Mouse (Mus musculus): ENCODE measurements around the gene Kdm5b. TPM values are rescaled to one million over a fixed set of nuclear protein-coding genes. Genes with fewer than 3 reads are reported as not detected.

The Kdm5b gene
- polyA plus RNA-seq, 1 experiment from 2014 or later = 46.4 TPM

GRCm38 (mm10) chr1:134653603-134654257 lies 93.8 kb downstream of the Kdm5b start:
- no peaks in the 10 kb centered on the region; the same call in 1 of the 2 replicates for H3K9me3 ChIP-seq (ENCODE audit: control insufficient read depth, low read length)
- no peaks in the 10 kb centered on the region for H3K36me3 ChIP-seq (ENCODE audit: control insufficient read depth, insufficient read depth, low read length)
- H3K4me3 ChIP-seq (ENCODE audit: low read length) = no peak overlapping the region
- WGBS = 32% methylated on average over 10 of the region's 10 CpGs
- H3K4me1 ChIP-seq (replicated peaks; ENCODE audit: control insufficient read depth, insufficient read depth, low read length) = peaks cover 13% of the 10 kb centered on the region
- no peak overlapping the region for H3K9ac ChIP-seq (ENCODE audit: low read length)
- H3K27me3 ChIP-seq (ENCODE audit: control insufficient read depth, insufficient read depth, low read depth, low read length) = peaks cover 13% of the 10 kb centered on the region
- no peak overlapping the region for H3K27ac ChIP-seq (ENCODE audit: low read length)
- no peak for ATAC-seq (ENCODE audit: low read depth)
- H3K4me2 ChIP-seq (ENCODE audit: low read depth, low read length) = no peak overlapping the region

GRCm38 (mm10) chr1:134658841-134659240 lies 98.9 kb downstream of the Kdm5b start:
- no peak overlapping the region for H3K4me3 ChIP-seq (ENCODE audit: low read length)
- no peak for ATAC-seq (ENCODE audit: low read depth)
- H3K4me2 ChIP-seq (ENCODE audit: low read depth, low read length) = no peak overlapping the region
- 24% methylated on average over 7 of the region's 7 CpGs for WGBS
- no peaks in the 10 kb centered on the region for H3K36me3 ChIP-seq (ENCODE audit: control insufficient read depth, insufficient read depth, low read length)
- no peak overlapping the region for H3K27ac ChIP-seq (ENCODE audit: low read length)
- H3K9ac ChIP-seq (ENCODE audit: low read length) = no peak overlapping the region
- H3K27me3 ChIP-seq (ENCODE audit: control insufficient read depth, insufficient read depth, low read depth, low read length) = peaks cover 2% of the 10 kb centered on the region; the same call in 1 of the 2 replicates
- no peaks in the 10 kb centered on the region; the same call in 1 of the 2 replicates for H3K9me3 ChIP-seq (ENCODE audit: control insufficient read depth, low read length)
- H3K4me1 ChIP-seq (replicated peaks; ENCODE audit: control insufficient read depth, insufficient read depth, low read length) = no peaks in the 10 kb centered on the region

GRCm38 (mm10) chr1:134660163-134660562 lies 100.2 kb downstream of the Kdm5b start:
- H3K36me3 ChIP-seq (ENCODE audit: control insufficient read depth, insufficient read depth, low read length) = no peaks in the 10 kb centered on the region
- H3K4me3 ChIP-seq (ENCODE audit: low read length) = no peak overlapping the region
- H3K9me3 ChIP-seq (ENCODE audit: control insufficient read depth, low read length) = no peaks in the 10 kb centered on the region
- H3K4me2 ChIP-seq (ENCODE audit: low read depth, low read length) = no peak overlapping the region
- no peak overlapping the region for H3K9ac ChIP-seq (ENCODE audit: low read length)
- H3K27ac ChIP-seq (ENCODE audit: low read length) = no peak overlapping the region
- ATAC-seq (ENCODE audit: low read depth) = no peak
- H3K27me3 ChIP-seq (ENCODE audit: control insufficient read depth, insufficient read depth, low read depth, low read length) = no peaks in the 10 kb centered on the region
- H3K4me1 ChIP-seq (replicated peaks; ENCODE audit: control insufficient read depth, insufficient read depth, low read length) = no peaks in the 10 kb centered on the region
- WGBS = 32% methylated on average over 7 of the region's 7 CpGs

- no peak for ATAC-seq (ENCODE audit: low read depth)
- Histone ChIP-seq H3K27me3 (ENCODE audit: control insufficient read depth, insufficient read depth, low read depth, low read length) (no peaks in the 10 kb centered on the region), H3K4me1 (replicated peaks; ENCODE audit: control insufficient read depth, insufficient read depth, low read length) (no peaks in the 10 kb centered on the region), H3K9me3 (ENCODE audit: control insufficient read depth, low read length) (no peaks in the 10 kb centered on the region), H3K9ac (ENCODE audit: low read length) (no peak overlapping the region), H3K4me2 (ENCODE audit: low read depth, low read length) (no peak overlapping the region), H3K36me3 (ENCODE audit: control insufficient read depth, insufficient read depth, low read length) (no peaks in the 10 kb centered on the region), H3K27ac (ENCODE audit: low read length) (no peak overlapping the region), H3K4me3 (ENCODE audit: low read length) (no peak overlapping the region)
- 58% methylated on average over 10 of the region's 10 CpGs for WGBS
Observed at GRCm38 (mm10) chr1:134671234-134672070, 111.5 kb downstream of the Kdm5b start.

GRCm38 (mm10) chr1:134674312-134674711 lies 114.3 kb downstream of the Kdm5b start:
- H3K4me3 ChIP-seq (ENCODE audit: low read length) = no peak overlapping the region
- no peaks in the 10 kb centered on the region for H3K4me1 ChIP-seq (replicated peaks; ENCODE audit: control insufficient read depth, insufficient read depth, low read length)
- no peak overlapping the region for H3K27ac ChIP-seq (ENCODE audit: low read length)
- no peaks in the 10 kb centered on the region for H3K9me3 ChIP-seq (ENCODE audit: control insufficient read depth, low read length)
- H3K27me3 ChIP-seq (ENCODE audit: control insufficient read depth, insufficient read depth, low read depth, low read length) = no peaks in the 10 kb centered on the region
- WGBS = 0% methylated on average over 1 of the region's 1 CpGs
- no peak overlapping the region for H3K9ac ChIP-seq (ENCODE audit: low read length)
- ATAC-seq (ENCODE audit: low read depth) = no peak
- H3K36me3 ChIP-seq (ENCODE audit: control insufficient read depth, insufficient read depth, low read length) = no peaks in the 10 kb centered on the region
- H3K4me2 ChIP-seq (ENCODE audit: low read depth, low read length) = no peak overlapping the region

- H3K9ac ChIP-seq (ENCODE audit: low read length) = no peak overlapping the region
- ATAC-seq (ENCODE audit: low read depth) = no peak
- no peak overlapping the region for H3K27ac ChIP-seq (ENCODE audit: low read length)
- no peaks in the 10 kb centered on the region for H3K36me3 ChIP-seq (ENCODE audit: control insufficient read depth, insufficient read depth, low read length)
- 63% methylated on average over 4 of the region's 4 CpGs for WGBS
- no peak overlapping the region for H3K4me3 ChIP-seq (ENCODE audit: low read length)
- no peaks in the 10 kb centered on the region; the same call in 1 of the 2 replicates for H3K27me3 ChIP-seq (ENCODE audit: control insufficient read depth, insufficient read depth, low read depth, low read length)
- no peak overlapping the region for H3K4me2 ChIP-seq (ENCODE audit: low read depth, low read length)
- H3K9me3 ChIP-seq (ENCODE audit: control insufficient read depth, low read length) = no peaks in the 10 kb centered on the region
- H3K4me1 ChIP-seq (replicated peaks; ENCODE audit: control insufficient read depth, insufficient read depth, low read length) = no peaks in the 10 kb centered on the region
Observed at GRCm38 (mm10) chr1:134679445-134679844, 119.5 kb downstream of the Kdm5b start.

- no peak overlapping the region for H3K4me3 ChIP-seq (ENCODE audit: low read length)
- ATAC-seq (ENCODE audit: low read depth) = no peak
- H3K36me3 ChIP-seq (ENCODE audit: control insufficient read depth, insufficient read depth, low read length) = no peaks in the 10 kb centered on the region
- H3K4me2 ChIP-seq (ENCODE audit: low read depth, low read length) = no peak overlapping the region
- H3K27ac ChIP-seq (ENCODE audit: low read length) = no peak overlapping the region
- H3K9ac ChIP-seq (ENCODE audit: low read length) = no peak overlapping the region
- H3K9me3 ChIP-seq (ENCODE audit: control insufficient read depth, low read length) = no peaks in the 10 kb centered on the region
- no peaks in the 10 kb centered on the region for H3K4me1 ChIP-seq (replicated peaks; ENCODE audit: control insufficient read depth, insufficient read depth, low read length)
- H3K27me3 ChIP-seq (ENCODE audit: control insufficient read depth, insufficient read depth, low read depth, low read length) = no peaks in the 10 kb centered on the region; the same call in 1 of the 2 replicates
- WGBS = 11% methylated on average over 6 of the region's 6 CpGs
Observed at GRCm38 (mm10) chr1:134680617-134681016, 120.6 kb downstream of the Kdm5b start.

GRCm38 (mm10) chr1:134682460-134682859 lies 122.5 kb downstream of the Kdm5b start:
- ATAC-seq (ENCODE audit: low read depth) = no peak

More at GRCm38 (mm10) chr1:134682460-134682859, 122.5 kb downstream of the Kdm5b start:
- no peaks in the 10 kb centered on the region for H3K9me3 ChIP-seq (ENCODE audit: control insufficient read depth, low read length)
- H3K27me3 ChIP-seq (ENCODE audit: control insufficient read depth, insufficient read depth, low read depth, low read length) = no peaks in the 10 kb centered on the region; the same call in 1 of the 2 replicates
- H3K9ac ChIP-seq (ENCODE audit: low read length) = no peak overlapping the region
- no peak overlapping the region for H3K4me3 ChIP-seq (ENCODE audit: low read length)
- no peaks in the 10 kb centered on the region for H3K4me1 ChIP-seq (replicated peaks; ENCODE audit: control insufficient read depth, insufficient read depth, low read length)
- 37% methylated on average over 9 of the region's 9 CpGs for WGBS
- H3K27ac ChIP-seq (ENCODE audit: low read length) = no peak overlapping the region
- H3K36me3 ChIP-seq (ENCODE audit: control insufficient read depth, insufficient read depth, low read length) = no peaks in the 10 kb centered on the region
- H3K4me2 ChIP-seq (ENCODE audit: low read depth, low read length) = no peak overlapping the region

All from lung, embryonic 16.5 days (tissue).